Mouse (Mus musculus): ENCODE data around the gene Map2k6.
A peak's percentile ranks its signal among the peaks of the same experiment; 100 is the strongest.

The Map2k6 gene

GRCm38 (mm10) chr11:110566307-110566706 lies 167.4 kb downstream of the Map2k6 start:
- DNase-seq, result no peak

- DNase-seq, result peak; percentile 63
Observed at GRCm38 (mm10) chr11:110572548-110572947, 173.6 kb downstream of the Map2k6 start.
